ENCODE assay signal across 9 mouse cellular contexts in the genomic region with DNA sequence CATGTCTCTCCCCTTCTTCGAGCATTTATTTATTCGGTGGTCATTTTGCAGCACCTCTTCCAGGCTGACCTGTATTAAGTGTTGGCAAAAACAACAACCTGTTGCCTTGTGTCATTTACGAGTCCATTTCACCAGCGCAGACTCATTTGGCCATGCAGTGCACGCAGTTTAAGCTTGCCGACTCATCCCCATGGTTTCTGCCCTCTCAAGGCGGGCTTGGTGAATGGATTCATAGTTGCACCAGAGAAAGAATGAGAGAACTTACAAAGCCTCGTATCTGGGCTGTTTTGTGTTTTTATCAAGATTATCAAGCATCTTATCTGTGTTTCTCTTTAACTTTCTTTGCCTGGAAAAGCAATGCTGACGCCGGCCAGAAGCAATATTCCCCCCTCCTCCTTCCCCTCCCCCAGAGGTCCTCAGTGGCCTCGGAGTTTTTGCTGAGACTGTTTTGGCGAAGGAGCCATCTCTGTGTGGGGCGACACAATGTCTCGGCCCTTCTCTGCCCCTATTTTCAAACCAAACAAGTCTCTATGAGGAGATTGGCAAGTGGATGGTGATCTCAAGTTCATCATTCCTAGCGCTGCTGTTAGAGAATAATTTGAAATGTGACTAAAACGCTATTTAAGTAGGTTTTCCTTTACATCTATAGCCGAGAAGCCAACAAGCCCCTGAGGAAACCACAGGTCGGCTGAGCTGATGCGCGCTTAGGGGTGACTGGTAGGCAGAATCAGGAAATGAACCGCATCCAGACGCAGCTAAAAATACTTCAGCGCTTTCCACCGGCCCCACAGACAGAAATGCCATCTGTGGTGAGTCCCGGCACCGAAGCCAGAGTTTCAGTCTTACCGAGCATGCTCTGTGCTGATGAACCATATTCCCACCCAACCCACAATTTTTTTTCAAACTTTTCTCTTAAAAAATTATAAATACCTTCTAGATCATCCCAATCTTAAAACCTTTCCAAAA. TPM values are rescaled to one million over a fixed set of nuclear protein-coding genes. Genes with fewer than 3 reads are reported as not detected.
DNase-seq lines count a peak whose midpoint lies in the region; ATAC-seq and TF ChIP-seq lines count a peak whose summit lies in the region.
"Had no signal": no experiment of that assay in that cellular context is flagged by ENCODE, and none has a peak within 500 bp of the region (broad histone marks: within the 10 kb centered on the region; RNA-seq: fewer than 3 reads in every experiment).

No protein-coding gene starts in this region.

- TF ChIP-seq POLR2A in lung, adult 2 months (IDR thresholded peaks at IDR 0.05; ENCODE audit: borderline replicate concordance, extremely low read depth, low read depth, low read length) = no peak

- no peak for DNase-seq in lung, embryonic 14.5 days
- DNase-seq in lung, adult 2 months = no peak
- peak; percentile 27 for DNase-seq in heart, postnatal 4 days
- DNase-seq in thymus, postnatal 10 days (ENCODE audit: low spot score in 2 of 2) = peak; percentile 71
- DNase-seq in ovary, postnatal 36 days (ENCODE audit: low spot score) = no peak
- DNase-seq in neural tube, embryonic 10.5 days (ENCODE audit: extremely low spot score, low spot score) = no peak

- no peaks in the 10 kb centered on the region for H3K4me1 ChIP-seq in lung, embryonic 14.5 days (ENCODE audit: insufficient read depth)
- H3K4me1 ChIP-seq in lung, adult 2 months (ENCODE audit: control insufficient read depth, insufficient read depth, low read length) = no peaks in the 10 kb centered on the region
- peaks cover 26% of the 10 kb centered on the region for H3K4me1 ChIP-seq in liver, embryonic 15.5 days (replicated peaks)

- no peaks in the 10 kb centered on the region for H3K27me3 ChIP-seq in lung, embryonic 14.5 days (ENCODE audit: insufficient read depth, low read length)
- peaks cover 34% of the 10 kb centered on the region for H3K27me3 ChIP-seq in liver, embryonic 15.5 days

- no peak overlapping the region for H3K9ac ChIP-seq in lung, embryonic 14.5 days
- H3K9ac ChIP-seq in liver, embryonic 15.5 days = peak overlapping the region; percentile 26; the same call in 1 of the 2 replicates
- H3K9ac ChIP-seq: limb, embryonic 12.5 days had no signal

- H3K4me2 ChIP-seq in lung, embryonic 14.5 days = 0 out of 2 replicates have a peak overlapping the region, but pooled peaks have one; percentile 5
- H3K4me2 ChIP-seq in liver, embryonic 15.5 days = peak overlapping the region; percentile 61
- H3K4me2 ChIP-seq: limb, embryonic 12.5 days had no signal

- no peaks in the 10 kb centered on the region for H3K9me3 ChIP-seq in lung, embryonic 14.5 days (ENCODE audit: low read depth, low read length)
- H3K9me3 ChIP-seq in liver, embryonic 15.5 days (replicated peaks) = no peaks in the 10 kb centered on the region
- H3K9me3 ChIP-seq: limb, embryonic 12.5 days had no signal

- no peaks in the 10 kb centered on the region for H3K36me3 ChIP-seq in lung, embryonic 14.5 days (ENCODE audit: insufficient read depth)
- H3K36me3 ChIP-seq in liver, embryonic 15.5 days (replicated peaks) = no peaks in the 10 kb centered on the region
- H3K36me3 ChIP-seq: limb, embryonic 12.5 days had no signal

- no peak overlapping the region for H3K4me3 ChIP-seq in lung, embryonic 14.5 days (ENCODE audit: low read depth, low read length)
- no peak overlapping the region for H3K4me3 ChIP-seq in lung, adult 2 months (replicated peaks; ENCODE audit: extremely low read depth, low read depth, low read length)
- peak overlapping the region; percentile 33 for H3K4me3 ChIP-seq in liver, embryonic 15.5 days (replicated peaks)
- H3K4me3 ChIP-seq: limb, embryonic 12.5 days had no signal

- no peak overlapping the region for H3K27ac ChIP-seq in lung, embryonic 14.5 days (ENCODE audit: low read depth)
- no peak overlapping the region for H3K27ac ChIP-seq in liver, embryonic 15.5 days (replicated peaks)
- H3K27ac ChIP-seq: limb, embryonic 12.5 days had no signal

- WGBS in lung, embryonic 14.5 days = 72% methylated on average over 27 of the region's 27 CpGs
- WGBS in lung, adult 2 months = 64% methylated on average over 27 of the region's 27 CpGs
- WGBS in liver, embryonic 15.5 days (ENCODE audit: insufficient replicate concordance) = 21% methylated on average over 27 of the region's 27 CpGs

- no peak for ATAC-seq in lung, embryonic 14.5 days (ENCODE audit: insufficient read depth)
- peak; percentile 74 for ATAC-seq in erythroblast, adult 5-6 weeks (replicated peaks; ENCODE audit: low FRiP score, poor library complexity, severe bottlenecking)
- ATAC-seq in liver, embryonic 15.5 days (ENCODE audit: insufficient read depth) = no peak

- no peak for TF ChIP-seq CTCF in lung, embryonic 14.5 days (IDR thresholded peaks at IDR 0.05; ENCODE audit: low read depth)
- no peak for TF ChIP-seq CTCF in lung, adult 2 months (IDR thresholded peaks at IDR 0.05; ENCODE audit: insufficient read depth, low read length)

RNA-seq across cellular contexts. Expression of gene Slc16a10, which starts 22.6 kb away (rescaled TPM):
- 4.2 and 5.3 TPM in 2 replicates for polyA plus RNA-seq in lung, embryonic 14.5 days (2014; fragmentation: Nextera tagmentation; extraction: Ambion mirVana)
- 11.3 and 20.7 TPM in 2 replicates for polyA plus RNA-seq in lung, adult 2 months (2012; rRNA removed)
- 440 and 459 TPM in 2 replicates for total RNA-seq in erythroblast, adult 5-6 weeks (2015; ENCODE audit: low replicate concordance)
- 461 and 469 TPM in 2 replicates for total RNA-seq in erythroblast, adult 5-6 weeks (2017; ENCODE audit: low replicate concordance)
- 10 to 100 TPM; 12.9 to 14.3 TPM for total RNA-seq in heart, postnatal 4 days (2021)
- polyA plus RNA-seq in liver, embryonic 15.5 days (2015; fragmentation: Nextera tagmentation; extraction: Ambion mirVana) = 79.2 and 87.6 TPM in 2 replicates

Comparison
In these comparisons a context has a peak if more than half of its experiments do, and no peak if none do; other contexts are left out.
1. DNase-seq: peak in heart, postnatal 4 days (single experiment) and thymus, postnatal 10 days (2 of 2); none in lung, embryonic 14.5 days (single experiment), lung, adult 2 months (single experiment), ovary, postnatal 36 days (single experiment) and neural tube, embryonic 10.5 days (single experiment).